Mouse (Mus musculus) MEL (cell line): ENCODE data around the gene Olfr56.

Experiments
- CTCF ChIP-seq, 3 experiments: IDR thresholded peaks in 2 of 3; conservative IDR thresholded peaks in 1 of 3; 2 replicates each; pipeline ENCODE4 v1.5.1; 2011 to 2012; ENCODE audit warnings: low read length in 3 of 3, low read depth in 2 of 3, mild to moderate bottlenecking in 2 of 3, improper control_type of control experiment in 1 of 3, inconsistent platforms in 1 of 3, mixed read lengths in 1 of 3, moderate library complexity in 1 of 3; ENCODE audit not compliant: control insufficient read depth in 1 of 3, insufficient read depth in 1 of 3, poor library complexity in 1 of 3, severe bottlenecking in 1 of 3
- ELF1 ChIP-seq: IDR thresholded peaks from 2 replicates; pipeline ENCODE4 v1.6.1; 2014; ENCODE audit warnings: low read depth, mild to moderate bottlenecking, inconsistent platforms, low read length, improper control_type of control experiment, moderate library complexity
- EP300 ChIP-seq, 2 experiments: IDR thresholded peaks; 2 replicates each; pipeline ENCODE4 v1.6.1; 2011; ENCODE audit warnings: improper control_type of control experiment in 2 of 2, low read length in 2 of 2, low read depth in 1 of 2, mild to moderate bottlenecking in 1 of 2
- HCFC1 ChIP-seq: IDR thresholded peaks from 2 replicates; pipeline ENCODE4 v1.6.1; 2012; ENCODE audit warnings: low read depth, mild to moderate bottlenecking, inconsistent platforms, low read length, improper control_type of control experiment, moderate library complexity
- MEF2A ChIP-seq: IDR thresholded peaks from 2 replicates; pipeline ENCODE4 v1.6.1; 2014; ENCODE audit warnings: low read depth, mild to moderate bottlenecking, inconsistent platforms, low read length, improper control_type of control experiment; ENCODE audit not compliant: poor library complexity, insufficient replicate concordance, severe bottlenecking; ENCODE audit errors: extremely low read depth
- NRF1 ChIP-seq: IDR thresholded peaks from 2 replicates; pipeline ENCODE4 v1.6.1; 2014; ENCODE audit warnings: low read depth, mild to moderate bottlenecking, inconsistent platforms, low read length, improper control_type of control experiment, moderate library complexity; ENCODE audit not compliant: poor library complexity, insufficient read depth, severe bottlenecking
- POLR2A ChIP-seq, 2 experiments: IDR thresholded peaks; 2 replicates each; pipeline ENCODE4 v1.6.1; 2011 to 2012; ENCODE audit warnings: low read length in 2 of 2, mild to moderate bottlenecking in 2 of 2, control low read depth in 1 of 2, improper control_type of control experiment in 1 of 2, low read depth in 1 of 2, moderate library complexity in 1 of 2; ENCODE audit not compliant: control insufficient read depth in 1 of 2, insufficient read depth in 1 of 2, poor library complexity in 1 of 2
- RAD21 ChIP-seq: IDR thresholded peaks from 2 replicates; pipeline ENCODE4 v1.6.1; 2011; ENCODE audit warnings: mild to moderate bottlenecking, low read depth, low read length, improper control_type of control experiment
- SIN3A ChIP-seq: IDR thresholded peaks from 2 replicates; pipeline ENCODE4 v1.6.1; 2012; ENCODE audit warnings: low read length, improper control_type of control experiment, inconsistent platforms
- TAL1 ChIP-seq: IDR thresholded peaks from 2 replicates; pipeline ENCODE4 v1.6.1; 2012; ENCODE audit warnings: mild to moderate bottlenecking, inconsistent platforms, low read length, moderate library complexity, mixed read lengths
- USF1 ChIP-seq: IDR thresholded peaks from 2 replicates; pipeline ENCODE4 v1.6.1; 2014; ENCODE audit warnings: low read depth, mild to moderate bottlenecking, inconsistent platforms, low read length, improper control_type of control experiment, moderate library complexity
- ZC3H11A ChIP-seq: IDR thresholded peaks from 2 replicates; pipeline ENCODE4 v1.6.1; 2012; ENCODE audit warnings: low read depth, mild to moderate bottlenecking, inconsistent platforms, low read length, improper control_type of control experiment

DNA sequence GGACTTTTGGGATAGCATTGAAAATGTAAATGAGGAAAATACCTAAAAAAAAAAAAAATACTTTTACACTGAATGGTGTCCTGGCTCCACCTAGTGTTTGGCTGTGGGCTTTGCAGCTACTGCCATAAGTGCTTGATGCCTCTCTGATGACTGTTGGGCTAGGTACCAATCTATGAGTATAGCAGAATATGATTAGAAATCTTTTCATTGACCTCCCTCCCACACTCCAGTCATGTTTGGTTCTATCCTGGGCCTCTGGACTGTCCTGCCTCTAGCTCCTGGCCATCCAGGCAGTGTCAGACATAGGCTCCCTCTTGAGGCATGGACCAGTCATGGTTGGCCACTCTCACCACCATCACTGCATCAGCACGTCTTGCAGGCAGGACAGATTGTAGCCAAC lies 130.1 kb downstream of the Olfr56 start:
- TF ChIP-seq ZC3H11A, result peak; percentile 79
- TF ChIP-seq MEF2A, result no peak
- no peak for TF ChIP-seq POLR2A (IDR thresholded peaks at IDR 0.05; ENCODE audit: control insufficient read depth in 1 of 2, insufficient read depth in 1 of 2, low read depth in 1 of 2, low read length in 2 of 2, poor library complexity in 1 of 2)
- TF ChIP-seq EP300 (IDR thresholded peaks at IDR 0.05; ENCODE audit: low read depth in 1 of 2, low read length in 2 of 2), result no peak
- TF ChIP-seq NRF1, result no peak
- peak; percentile 71 to 81 (median 75) for TF ChIP-seq CTCF (IDR thresholded peaks at IDR 0.05 in 2 of 3, conservative IDR thresholded peaks at IDR 0.05 in 1 of 3; ENCODE audit: control insufficient read depth in 1 of 3, insufficient read depth in 1 of 3, low read depth in 2 of 3, low read length in 3 of 3, poor library complexity in 1 of 3, severe bottlenecking in 1 of 3)
- TF ChIP-seq HCFC1, result no peak
- no peak for TF ChIP-seq SIN3A
- TF ChIP-seq ELF1, result no peak
- TF ChIP-seq USF1, result no peak
- no peak for TF ChIP-seq TAL1
- peak; percentile 75 for TF ChIP-seq RAD21
